Mouse (Mus musculus) gastrocnemius, adult 2 months (tissue): ENCODE data around the gene Olfr243. TPM values are rescaled to one million over a fixed set of nuclear protein-coding genes. Genes with fewer than 3 reads are reported as not detected.
"Not testable (repeated sequence)": the region's sequence is repeated elsewhere in the genome, so short reads cannot be mapped to it uniquely, and the experiment has no call there.

Experiments used
- DNase-seq: peaks from one replicate; pipeline ENCODE4 v3.0.0; 2022
- H3K27ac ChIP-seq: fragments of 200-600 bp; 2 replicates; pipeline ENCODE4 v1.8.1; 2022; ENCODE audit warnings: mild to moderate bottlenecking
- H3K4me3 ChIP-seq: fragments of 200-600 bp; 2 replicates; pipeline ENCODE4 v1.8.1; 2022; ENCODE audit warnings: mild to moderate bottlenecking, moderate library complexity
- CTCF ChIP-seq: fragments of 200-600 bp; IDR thresholded peaks from 2 replicates; pipeline ENCODE4 v1.8.1; 2022; ENCODE audit warnings: antibody characterized with exemption, mild to moderate bottlenecking, moderate library complexity
- intact Hi-C: fragments of 180-260 bp; cut with DNase I; formaldehyde crosslinking; loops from one replicate; pipeline ENCODE4 v1.15.1; 2025
- long read RNA-seq, 2 experiments: library from polyadenylated mRNA; stranded (forward); transcript quantifications; one replicate each; pipeline ENCODE4 v2.0.0; 2021
- total RNA-seq, 2 experiments: library from RNA; stranded (reverse); gene quantifications; 2 replicates each; pipeline ENCODE4 v1.2.3; 2021

Gene Olfr243
- total RNA-seq, result not detected
- long read RNA-seq, experiment 1, result 0 reads
- long read RNA-seq, experiment 2, result 0 reads

DNA sequence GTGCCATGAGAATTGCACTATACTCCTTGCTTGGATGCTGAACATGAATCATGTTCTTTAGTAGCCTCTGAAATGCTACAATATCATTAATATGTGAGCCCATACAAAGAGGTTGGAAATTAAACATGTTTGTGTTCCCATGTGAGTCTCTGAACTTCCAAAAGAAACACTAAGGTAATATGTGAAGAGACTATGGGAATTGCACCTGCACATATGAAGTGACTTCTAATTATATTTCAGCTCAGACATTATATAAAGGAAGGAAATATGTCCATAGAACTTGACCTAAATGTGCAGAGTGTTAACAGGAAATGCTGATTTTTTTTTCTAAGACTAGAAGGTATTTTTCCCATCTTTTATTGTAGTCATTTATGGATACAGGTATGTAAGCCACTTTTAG lies at the start of gene Olfr243:
TSS of gene Olfr243 (plus strand) at position 301 of the 400 bp plus-strand sequence.
- no peak within 1 kb of the TSS for H3K4me3 ChIP-seq
- H3K27ac ChIP-seq, result no peak within 1 kb of the TSS
- intact Hi-C loops, result no loop called here
- no peak for TF ChIP-seq CTCF
- DNase-seq, result no peak

DNA sequence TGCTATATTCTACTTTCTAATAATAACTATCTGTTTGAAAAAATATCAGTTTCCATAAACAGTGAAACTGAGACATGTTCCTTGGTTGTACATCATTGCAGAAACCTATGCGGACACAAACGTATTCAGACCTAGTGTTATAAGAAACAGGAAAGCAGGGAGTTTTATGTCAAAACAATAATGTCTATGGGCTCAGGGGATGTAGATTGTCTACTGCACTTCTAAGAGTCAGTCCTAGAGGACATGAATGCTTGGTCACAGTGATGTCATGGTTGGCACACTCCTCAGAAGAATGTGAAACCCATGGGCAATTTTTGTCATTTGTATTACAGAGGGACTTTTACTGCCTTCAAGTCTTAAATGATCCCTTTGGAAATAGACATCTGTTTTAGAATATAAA lies 43.4 kb upstream of the Olfr243 start, which contains the start of gene Olfr624:
TSS of gene Olfr624 (minus strand) at position 101 of the 400 bp plus-strand sequence.
- no peak for DNase-seq
- no peak within 1 kb of the TSS for H3K27ac ChIP-seq
- intact Hi-C loops, result no loop called here
- H3K4me3 ChIP-seq, result no peak within 1 kb of the TSS
- no peak for TF ChIP-seq CTCF

DNA sequence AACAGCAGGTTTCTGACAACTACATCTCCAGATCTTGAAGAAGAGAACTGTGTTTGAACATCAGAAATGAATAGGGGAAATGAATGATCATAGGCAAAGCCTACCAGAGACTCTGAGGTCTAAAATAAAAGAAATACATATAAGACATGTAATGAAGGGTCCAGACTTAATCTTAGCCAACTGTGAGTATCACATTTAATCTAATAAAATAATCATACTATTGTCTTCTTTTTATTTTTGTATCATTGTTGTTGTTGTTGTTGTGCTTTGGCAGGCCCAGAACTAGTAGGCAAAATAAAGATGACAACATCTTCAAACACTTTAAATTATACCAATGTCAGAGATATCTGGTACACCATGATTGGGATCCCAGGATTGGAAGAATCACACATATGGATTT lies 32.1 kb upstream of the Olfr243 start, which contains the start of gene Olfr625-ps1:
TSS of gene Olfr625-ps1 (plus strand) at position 301 of the 400 bp plus-strand sequence.
- DNase-seq, result no peak
- Histone ChIP-seq H3K4me3 (no peak within 1 kb of the TSS), H3K27ac (no peak within 1 kb of the TSS)
- no peak for TF ChIP-seq CTCF
- intact Hi-C loops, result no loop called here

DNA sequence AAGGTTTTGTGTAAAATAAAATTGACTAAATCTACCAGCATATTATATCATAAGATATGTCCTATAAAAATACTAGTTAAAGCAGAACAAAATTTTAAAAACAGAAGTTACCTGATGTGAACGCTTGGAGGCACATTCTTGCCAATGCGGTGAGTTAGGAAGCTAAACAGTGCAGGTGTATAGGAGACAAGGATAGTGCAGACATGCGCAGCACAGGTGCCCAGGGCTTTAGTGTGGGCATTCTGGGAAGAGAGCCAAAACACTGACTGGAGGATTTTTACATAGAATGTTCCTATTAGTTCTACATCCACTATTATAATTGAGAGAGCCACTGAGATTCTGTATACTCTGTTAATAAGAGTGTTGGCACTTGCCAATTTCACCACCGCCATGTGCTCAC lies 15.0 kb upstream of the Olfr243 start:
- DNase-seq, result no peak
- no peak for TF ChIP-seq CTCF
- no peak overlapping the region for H3K4me3 ChIP-seq
- H3K27ac ChIP-seq, result no peak overlapping the region
- intact Hi-C loops, result no loop called here

DNA sequence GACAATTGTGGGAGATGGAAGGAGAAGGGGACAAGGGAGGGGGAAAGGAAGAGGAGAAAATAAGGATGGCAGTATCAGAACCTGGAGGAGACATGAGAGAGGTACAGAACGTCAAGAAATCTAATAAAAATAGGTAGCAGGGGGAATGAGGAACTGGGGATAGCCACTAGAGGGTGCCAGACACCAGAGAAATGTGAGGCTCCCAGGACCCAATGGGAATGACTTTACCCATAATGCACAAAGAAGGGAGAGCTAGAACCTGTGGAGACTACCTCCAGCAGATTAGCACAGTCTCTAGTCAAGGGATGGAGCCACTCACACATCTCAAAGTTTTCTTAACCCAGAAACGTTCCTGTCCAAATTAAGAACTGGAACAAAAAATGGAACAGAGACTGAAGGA lies 2.4 kb upstream of the Olfr243 start:
- no peak for DNase-seq
- intact Hi-C loops, result no loop called here
- Histone ChIP-seq H3K4me3 (no peak overlapping the region), H3K27ac (no peak overlapping the region)
- TF ChIP-seq CTCF, result no peak

DNA sequence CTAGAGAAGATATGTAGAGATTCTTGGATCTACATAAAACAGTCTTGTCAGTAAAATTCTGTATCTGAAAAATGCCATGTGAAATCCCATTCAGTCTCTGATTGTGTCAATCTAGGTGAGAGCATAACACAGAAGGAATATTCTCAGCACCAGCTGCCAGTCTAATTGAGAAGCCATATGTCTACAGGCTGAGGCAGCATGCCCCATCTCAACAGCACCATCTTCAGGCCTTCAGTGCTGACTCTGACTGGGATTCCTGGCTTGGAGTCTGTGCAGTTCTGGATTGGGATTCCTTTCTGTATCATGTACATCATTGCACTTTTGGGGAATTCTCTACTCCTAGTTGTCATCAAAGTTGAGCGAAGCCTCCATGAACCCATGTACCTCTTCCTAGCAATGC lies 1.9 kb downstream of the Olfr243 start:
- intact Hi-C loops, H3K4me3 ChIP-seq, H3K27ac ChIP-seq, DNase-seq: not testable (repeated sequence)

DNA sequence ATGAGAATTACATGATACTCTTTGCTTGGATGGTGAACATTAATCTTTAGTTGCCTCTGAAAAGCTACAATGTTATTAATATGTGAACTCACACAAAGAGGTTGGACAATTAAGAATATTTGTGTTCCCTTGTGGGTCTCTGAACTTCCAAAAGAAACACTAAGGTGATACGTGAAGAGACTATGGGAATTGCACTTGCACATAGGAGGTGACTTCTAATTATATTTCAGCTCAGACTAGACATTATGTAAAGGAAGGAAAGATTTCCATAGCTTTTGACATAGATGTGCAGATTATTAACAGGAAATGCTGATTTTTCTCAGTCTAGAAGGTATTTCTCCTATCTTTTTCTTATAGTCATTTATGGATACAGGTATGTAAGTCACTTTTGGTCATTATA lies 15.6 kb downstream of the Olfr243 start, which contains the start of gene Olfr628:
TSS of gene Olfr628 (plus strand) at position 301 of the 400 bp plus-strand sequence.
- no peak for TF ChIP-seq CTCF
- no peak for DNase-seq
- intact Hi-C loops, result no loop called here
- no peak within 1 kb of the TSS for H3K4me3 ChIP-seq
- H3K27ac ChIP-seq, result no peak within 1 kb of the TSS

DNA sequence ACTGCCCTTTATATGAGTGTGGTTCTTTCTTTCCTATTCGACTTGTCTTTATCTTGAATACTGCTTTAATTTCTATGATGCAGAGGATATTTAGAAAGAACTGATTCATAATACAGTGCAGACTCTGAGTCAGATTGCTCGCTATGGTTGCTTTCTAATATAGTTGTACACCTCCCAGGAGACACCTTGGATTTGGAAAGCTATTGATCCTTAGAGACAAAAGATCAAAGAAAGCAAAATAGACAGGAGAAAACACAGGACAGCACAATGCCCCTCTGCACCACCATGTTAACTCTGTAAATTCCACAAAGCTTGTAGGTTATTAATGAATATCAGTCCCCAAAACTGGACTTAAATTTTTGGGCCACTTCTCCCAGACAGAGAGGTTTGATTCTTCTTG lies 30.4 kb downstream of the Olfr243 start, which contains the start of gene Olfr629:
TSS of gene Olfr629 (minus strand) at position 101 of the 400 bp plus-strand sequence.
- Histone ChIP-seq H3K4me3 (no peak within 1 kb of the TSS), H3K27ac (no peak within 1 kb of the TSS)
- no peak for TF ChIP-seq CTCF
- DNase-seq, result no peak
- intact Hi-C loops, result no loop called here

DNA sequence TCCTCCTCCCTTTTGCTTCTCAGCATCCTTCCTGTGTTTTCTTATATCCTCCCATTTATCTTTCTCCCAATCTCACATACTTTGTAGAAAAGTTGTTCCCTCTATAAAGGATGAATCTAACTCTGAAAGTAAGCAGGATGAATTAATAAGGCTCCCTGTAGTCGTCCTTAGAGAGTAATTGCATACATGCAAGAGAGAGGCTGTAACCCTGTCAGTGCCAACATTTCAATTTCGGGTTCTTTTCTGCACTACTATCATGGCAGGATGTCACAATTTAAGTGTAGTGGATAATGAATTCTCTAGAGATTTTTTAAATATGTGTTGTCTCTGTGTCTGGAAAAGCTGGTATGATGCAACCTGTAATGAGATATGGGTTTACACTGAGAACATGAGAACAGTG lies 42.8 kb downstream of the Olfr243 start, which contains the start of gene Olfr630:
TSS of gene Olfr630 (minus strand) at position 101 of the 400 bp plus-strand sequence.
- intact Hi-C loops, result no loop called here
- Histone ChIP-seq H3K27ac (no peak within 1 kb of the TSS), H3K4me3 (no peak within 1 kb of the TSS)
- DNase-seq, result no peak
- TF ChIP-seq CTCF, result no peak

DNA sequence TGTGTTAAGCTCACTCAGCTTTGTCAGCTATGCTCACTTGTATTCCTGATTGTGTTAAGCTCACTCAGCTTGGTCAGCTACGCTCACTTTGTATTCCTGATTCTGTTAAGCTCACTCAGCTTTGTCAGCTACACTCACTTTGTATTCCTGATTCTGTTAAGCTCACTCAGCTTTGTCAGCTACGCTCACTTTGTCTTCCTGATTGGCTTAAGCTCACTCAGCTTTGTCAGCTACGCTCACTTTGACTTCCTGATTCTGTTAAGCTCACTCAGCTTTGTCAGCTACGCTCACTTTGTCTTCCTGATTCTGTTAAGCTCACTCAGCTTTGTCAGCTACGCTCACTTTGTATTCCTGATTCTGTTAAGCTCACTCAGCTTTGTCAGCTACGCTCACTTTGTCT lies 47.7 kb downstream of the Olfr243 start:
- H3K27ac ChIP-seq, DNase-seq, H3K4me3 ChIP-seq, intact Hi-C loops: not testable (repeated sequence)

DNA sequence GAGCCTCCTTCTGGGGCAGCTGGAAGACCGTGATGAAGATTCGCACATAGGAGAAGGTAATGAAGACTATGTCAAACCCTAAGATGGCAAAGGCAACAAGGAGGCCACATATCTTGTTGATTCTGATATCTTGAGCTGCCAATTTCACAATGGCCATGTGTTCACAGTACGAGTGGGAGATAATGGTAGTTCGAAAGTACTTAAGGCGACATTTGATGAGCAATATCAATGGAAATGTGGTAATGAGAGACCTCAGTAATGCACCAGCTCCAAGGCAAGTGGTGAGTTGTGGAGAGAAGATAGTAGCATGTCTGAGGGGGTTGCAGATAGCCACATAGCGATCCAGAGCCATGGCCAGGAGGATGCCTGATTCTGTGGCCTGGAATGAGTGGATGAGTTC lies 53.2 kb downstream of the Olfr243 start:
- H3K27ac ChIP-seq, DNase-seq, intact Hi-C loops, H3K4me3 ChIP-seq: not testable (repeated sequence)

Other genes with a start within 250 kb of the Olfr243 start
- gene Olfr608, start 244.8 kb upstream of the Olfr243 start, total RNA-seq, result not detected
- not detected for gene Olfr609, start 216.6 kb upstream of the Olfr243 start, total RNA-seq
- not detected for gene Olfr610, start 202.5 kb upstream of the Olfr243 start, total RNA-seq
- not detected for gene Olfr611, start 193.8 kb upstream of the Olfr243 start, total RNA-seq
- gene Olfr612, start 172.0 kb upstream of the Olfr243 start, total RNA-seq, result not detected
- not detected for gene Olfr613, start 166.6 kb upstream of the Olfr243 start, total RNA-seq
- gene Olfr615, start 158.6 kb upstream of the Olfr243 start, total RNA-seq, result not detected
- not detected for gene Olfr616, start 145.5 kb upstream of the Olfr243 start, total RNA-seq
- gene Olfr617, start 141.6 kb upstream of the Olfr243 start, total RNA-seq, result not detected
- not detected for gene Olfr618, start 124.6 kb upstream of the Olfr243 start, total RNA-seq
- not detected for gene Olfr619, start 114.1 kb upstream of the Olfr243 start, total RNA-seq
- not detected for gene Olfr620, start 102.1 kb upstream of the Olfr243 start, total RNA-seq
- not detected for gene Olfr622, start 72.0 kb upstream of the Olfr243 start, total RNA-seq
- gene Olfr623, start 51.0 kb upstream of the Olfr243 start, total RNA-seq, result not detected
- gene Olfr624, start 43.5 kb upstream of the Olfr243 start, total RNA-seq, result not detected
- gene Olfr625-ps1, start 32.0 kb upstream of the Olfr243 start, total RNA-seq, result not detected
- gene Olfr628, start 15.7 kb downstream of the Olfr243 start, total RNA-seq, result not detected
- not detected for gene Olfr629, start 30.3 kb downstream of the Olfr243 start, total RNA-seq
- gene Olfr630, start 42.7 kb downstream of the Olfr243 start, total RNA-seq, result not detected
- gene Olfr69, start 56.9 kb downstream of the Olfr243 start, total RNA-seq, result not detected
- gene Olfr68, start 65.0 kb downstream of the Olfr243 start, total RNA-seq, result not detected
- gene Olfr67, start 77.2 kb downstream of the Olfr243 start, total RNA-seq, result not detected
- 10 to 100 TPM; 20.6 to 29.2 TPM for gene Hbb-bt, start 99.3 kb downstream of the Olfr243 start, total RNA-seq
- 100 to 1,000 TPM; 210 to 301 TPM for gene Hbb-bs, start 113.4 kb downstream of the Olfr243 start, total RNA-seq
- not detected for gene Hbb-bh2, start 125.8 kb downstream of the Olfr243 start, total RNA-seq
- gene Hbb-bh1, start 128.5 kb downstream of the Olfr243 start, total RNA-seq, result not detected
- gene Hbb-y, start 138.5 kb downstream of the Olfr243 start, total RNA-seq, result not detected
- not detected for gene Olfr66, start 171.6 kb downstream of the Olfr243 start, total RNA-seq
- gene Olfr64, start 179.8 kb downstream of the Olfr243 start, total RNA-seq, result not detected
- gene Olfr65, start 188.8 kb downstream of the Olfr243 start, total RNA-seq, result not detected
- gene Olfr631, start 214.2 kb downstream of the Olfr243 start, total RNA-seq, result not detected
- not detected for gene Olfr632, start 219.7 kb downstream of the Olfr243 start, total RNA-seq
- not detected for gene Olfr633, start 229.8 kb downstream of the Olfr243 start, total RNA-seq